Mouse (Mus musculus): Measurements from ENCODE around the gene Pla2g4b. TPM values are rescaled to one million over a fixed set of nuclear protein-coding genes. Genes with fewer than 3 reads are reported as not detected.

The Pla2g4b gene
- polyA plus RNA-seq, 1 experiment from 2014 or later, result 0.18 TPM

DNA sequence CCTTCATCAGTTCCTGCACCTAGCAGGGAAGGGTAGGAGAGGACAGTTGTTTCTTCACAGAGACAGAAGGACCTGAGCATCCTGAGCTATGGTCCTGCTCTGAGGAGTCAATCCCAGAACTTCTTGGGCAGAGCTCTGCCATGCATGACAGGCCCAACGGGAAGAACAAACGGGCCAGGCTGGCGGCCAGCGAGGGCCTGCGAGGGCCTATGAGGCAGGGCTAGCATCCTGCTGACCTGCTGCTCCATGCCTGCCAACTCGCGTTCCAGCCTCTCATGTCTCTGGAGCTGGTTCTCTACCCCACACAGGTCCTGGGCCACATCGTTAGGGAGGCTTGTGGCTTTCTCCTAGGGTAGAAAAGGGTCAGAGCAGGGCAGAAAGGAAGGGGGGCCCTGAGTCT, 29.0 kb downstream of the Pla2g4b start:
- Histone ChIP-seq H3K9me3 (ENCODE audit: low read length) (no peaks in the 10 kb centered on the region), H3K9ac (replicated peaks; ENCODE audit: low read depth) (no peak overlapping the region), H3K4me1 (ENCODE audit: insufficient read depth, low read depth, low read length) (peaks cover 7% of the 10 kb centered on the region; the same call in 1 of the 2 replicates), H3K4me3 (ENCODE audit: low read depth, low read length) (no peak overlapping the region), H3K27me3 (replicated peaks; ENCODE audit: insufficient read depth, low read length) (no peaks in the 10 kb centered on the region), H3K27ac (ENCODE audit: low read length) (no peak overlapping the region), H3K4me2 (replicated peaks; ENCODE audit: low read depth, low read length) (no peak overlapping the region), H3K36me3 (ENCODE audit: insufficient read depth, low read length) (no peaks in the 10 kb centered on the region)
- no peak for TF ChIP-seq CTCF (IDR thresholded peaks at IDR 0.05)
- no peak for TF ChIP-seq EP300 (IDR thresholded peaks at IDR 0.05)
- no peak for ATAC-seq
- no peak for DNase-seq (ENCODE audit: low spot score)
- 89% methylated on average over 8 of the region's 8 CpGs for WGBS

- Histone ChIP-seq H3K4me3 (ENCODE audit: low read depth, low read length) (no peak overlapping the region), H3K27ac (ENCODE audit: low read length) (no peak overlapping the region), H3K27me3 (replicated peaks; ENCODE audit: insufficient read depth, low read length) (no peaks in the 10 kb centered on the region), H3K4me1 (ENCODE audit: insufficient read depth, low read depth, low read length) (peaks cover 7% of the 10 kb centered on the region; the same call in 1 of the 2 replicates), H3K9ac (replicated peaks; ENCODE audit: low read depth) (no peak overlapping the region), H3K36me3 (ENCODE audit: insufficient read depth, low read length) (no peaks in the 10 kb centered on the region), H3K9me3 (ENCODE audit: low read length) (no peaks in the 10 kb centered on the region), H3K4me2 (replicated peaks; ENCODE audit: low read depth, low read length) (no peak overlapping the region)
- ATAC-seq (no peak), DNase-seq (ENCODE audit: low spot score) (no peak)
- TF ChIP-seq EP300 (IDR thresholded peaks at IDR 0.05) (no peak), CTCF (IDR thresholded peaks at IDR 0.05) (peak; percentile 53)
- 78% methylated on average over 6 of the region's 6 CpGs for WGBS
Observed at GRCm38 (mm10) chr2:120064639-120065038, 31.4 kb downstream of the Pla2g4b start.

- TF ChIP-seq CTCF (IDR thresholded peaks at IDR 0.05) (no peak), EP300 (IDR thresholded peaks at IDR 0.05) (no peak)
- Histone ChIP-seq H3K27ac (ENCODE audit: low read length) (no peak overlapping the region), H3K9ac (replicated peaks; ENCODE audit: low read depth) (no peak overlapping the region), H3K9me3 (ENCODE audit: low read length) (no peaks in the 10 kb centered on the region), H3K4me3 (ENCODE audit: low read depth, low read length) (no peak overlapping the region), H3K27me3 (replicated peaks; ENCODE audit: insufficient read depth, low read length) (no peaks in the 10 kb centered on the region), H3K4me1 (ENCODE audit: insufficient read depth, low read depth, low read length) (peaks cover 7% of the 10 kb centered on the region; the same call in 1 of the 2 replicates), H3K4me2 (replicated peaks; ENCODE audit: low read depth, low read length) (no peak overlapping the region), H3K36me3 (ENCODE audit: insufficient read depth, low read length) (no peaks in the 10 kb centered on the region)
- 88% methylated on average over 10 of the region's 10 CpGs for whole genome bisulfite sequencing
- DNase-seq (ENCODE audit: low spot score), result no peak
- no peak for ATAC-seq
Observed at GRCm38 (mm10) chr2:120065243-120065642, 32.0 kb downstream of the Pla2g4b start.

GRCm38 (mm10) chr2:120066224-120066623, 33.0 kb downstream of the Pla2g4b start:
- H3K27ac ChIP-seq (ENCODE audit: low read length), result no peak overlapping the region
- H3K9me3 ChIP-seq (ENCODE audit: low read length), result no peaks in the 10 kb centered on the region
- H3K4me2 ChIP-seq (replicated peaks; ENCODE audit: low read depth, low read length), result no peak overlapping the region
- H3K36me3 ChIP-seq (ENCODE audit: insufficient read depth, low read length), result no peaks in the 10 kb centered on the region
- no peak overlapping the region for H3K4me3 ChIP-seq (ENCODE audit: low read depth, low read length)
- no peaks in the 10 kb centered on the region for H3K4me1 ChIP-seq (ENCODE audit: insufficient read depth, low read depth, low read length)
- no peak overlapping the region for H3K9ac ChIP-seq (replicated peaks; ENCODE audit: low read depth)
- 53% methylated on average over 3 of the region's 3 CpGs for WGBS
- ATAC-seq, result peak; percentile 60
- no peak for TF ChIP-seq CTCF (IDR thresholded peaks at IDR 0.05)
- no peak for TF ChIP-seq EP300 (IDR thresholded peaks at IDR 0.05)
- no peaks in the 10 kb centered on the region for H3K27me3 ChIP-seq (replicated peaks; ENCODE audit: insufficient read depth, low read length)
- peak; percentile 58 for DNase-seq (ENCODE audit: low spot score)

GRCm38 (mm10) chr2:120068555-120069465, 35.6 kb downstream of the Pla2g4b start:
- 45% methylated on average over 16 of the region's 16 CpGs for WGBS
- ATAC-seq, result peak; percentile 60
- DNase-seq (ENCODE audit: low spot score), result peak; percentile 64
- H3K9ac ChIP-seq (replicated peaks; ENCODE audit: low read depth), result no peak overlapping the region
- no peak overlapping the region for H3K27ac ChIP-seq (ENCODE audit: low read length)
- no peak overlapping the region for H3K4me2 ChIP-seq (replicated peaks; ENCODE audit: low read depth, low read length)
- no peaks in the 10 kb centered on the region for H3K36me3 ChIP-seq (ENCODE audit: insufficient read depth, low read length)
- H3K4me3 ChIP-seq (ENCODE audit: low read depth, low read length), result no peak overlapping the region
- no peaks in the 10 kb centered on the region for H3K27me3 ChIP-seq (replicated peaks; ENCODE audit: insufficient read depth, low read length)
- H3K4me1 ChIP-seq (ENCODE audit: insufficient read depth, low read depth, low read length), result no peaks in the 10 kb centered on the region
- no peaks in the 10 kb centered on the region for H3K9me3 ChIP-seq (ENCODE audit: low read length)
- no peak for TF ChIP-seq EP300 (IDR thresholded peaks at IDR 0.05)
- peak; percentile 85 for TF ChIP-seq CTCF (IDR thresholded peaks at IDR 0.05)

GRCm38 (mm10) chr2:120069466-120069990, 36.3 kb downstream of the Pla2g4b start:
- no peak for ATAC-seq
- no peaks in the 10 kb centered on the region for H3K27me3 ChIP-seq (replicated peaks; ENCODE audit: insufficient read depth, low read length)
- no peak for DNase-seq (ENCODE audit: low spot score)
- H3K9me3 ChIP-seq (ENCODE audit: low read length), result no peaks in the 10 kb centered on the region
- H3K36me3 ChIP-seq (ENCODE audit: insufficient read depth, low read length), result no peaks in the 10 kb centered on the region
- no peak overlapping the region for H3K4me2 ChIP-seq (replicated peaks; ENCODE audit: low read depth, low read length)
- 54% methylated on average over 8 of the region's 8 CpGs for WGBS
- H3K27ac ChIP-seq (ENCODE audit: low read length), result no peak overlapping the region
- no peak overlapping the region for H3K4me3 ChIP-seq (ENCODE audit: low read depth, low read length)
- TF ChIP-seq EP300 (IDR thresholded peaks at IDR 0.05), result no peak
- H3K4me1 ChIP-seq (ENCODE audit: insufficient read depth, low read depth, low read length), result no peaks in the 10 kb centered on the region
- no peak overlapping the region for H3K9ac ChIP-seq (replicated peaks; ENCODE audit: low read depth)
